Mouse (Mus musculus): Measurements from ENCODE around the gene Hipk1. TPM values are rescaled to one million over a fixed set of nuclear protein-coding genes. Genes with fewer than 3 reads are reported as not detected.

Gene Hipk1
- polyA plus RNA-seq, 1 experiment from 2014 or later, result 18.3 TPM

GRCm38 (mm10) chr3:103726642-103727041 is 64.7 kb downstream of the Hipk1 start:
- Histone ChIP-seq H3K4me1 (0 out of 2 replicates have a peak, but pooled peaks cover 4% of the 10 kb centered on the region), H3K4me3 (no peak overlapping the region), H3K27me3 (no peaks in the 10 kb centered on the region), H3K36me3 (no peaks in the 10 kb centered on the region), H3K27ac (replicated peaks) (no peak overlapping the region), H3K4me2 (replicated peaks) (no peak overlapping the region), H3K9me3 (no peaks in the 10 kb centered on the region), H3K9ac (replicated peaks) (no peak overlapping the region)
- whole genome bisulfite sequencing, result 61% methylated on average over 3 of the region's 3 CpGs
- ATAC-seq (ENCODE audit: low FRiP score, low read depth), result no peak

- H3K4me2 ChIP-seq (replicated peaks), result no peak overlapping the region
- H3K4me3 ChIP-seq, result no peak overlapping the region
- no peak overlapping the region for H3K27ac ChIP-seq (replicated peaks)
- H3K27me3 ChIP-seq, result no peaks in the 10 kb centered on the region
- no peak overlapping the region for H3K9ac ChIP-seq (replicated peaks)
- no peaks in the 10 kb centered on the region for H3K36me3 ChIP-seq
- no peaks in the 10 kb centered on the region for H3K9me3 ChIP-seq
- whole genome bisulfite sequencing, result 69% methylated on average over 3 of the region's 3 CpGs
- ATAC-seq (ENCODE audit: low FRiP score, low read depth), result no peak
- H3K4me1 ChIP-seq, result 0 out of 2 replicates have a peak, but pooled peaks cover 8% of the 10 kb centered on the region
Measured at GRCm38 (mm10) chr3:103724137-103724536, 67.2 kb downstream of the Hipk1 start.

- Histone ChIP-seq H3K36me3 (no peaks in the 10 kb centered on the region), H3K4me1 (peaks cover 19% of the 10 kb centered on the region), H3K4me3 (no peak overlapping the region), H3K9ac (replicated peaks) (no peak overlapping the region), H3K27ac (replicated peaks) (no peak overlapping the region), H3K27me3 (peaks cover 16% of the 10 kb centered on the region), H3K4me2 (replicated peaks) (no peak overlapping the region), H3K9me3 (no peaks in the 10 kb centered on the region)
- WGBS, result 89% methylated on average over 4 of the region's 4 CpGs
- ATAC-seq (ENCODE audit: low FRiP score, low read depth), result no peak
Measured at GRCm38 (mm10) chr3:103718728-103719127, 72.6 kb downstream of the Hipk1 start.

- H3K36me3 ChIP-seq, result no peaks in the 10 kb centered on the region
- 52% methylated on average over 15 of the region's 15 CpGs for WGBS
- H3K27me3 ChIP-seq, result peaks cover 16% of the 10 kb centered on the region
- H3K4me1 ChIP-seq, result peaks cover 19% of the 10 kb centered on the region
- no peak overlapping the region for H3K4me3 ChIP-seq
- H3K9me3 ChIP-seq, result no peaks in the 10 kb centered on the region
- no peak overlapping the region for H3K4me2 ChIP-seq (replicated peaks)
- no peak overlapping the region for H3K9ac ChIP-seq (replicated peaks)
- ATAC-seq (ENCODE audit: low FRiP score, low read depth), result no peak
- 0 out of 2 replicates have a peak overlapping the region, but pooled peaks have one; percentile 35 for H3K27ac ChIP-seq (replicated peaks)
Measured at GRCm38 (mm10) chr3:103716774-103717760, 74.3 kb downstream of the Hipk1 start.

- Histone ChIP-seq H3K4me3 (no peak overlapping the region), H3K36me3 (no peaks in the 10 kb centered on the region), H3K4me2 (replicated peaks) (no peak overlapping the region), H3K9ac (replicated peaks) (no peak overlapping the region), H3K27ac (replicated peaks) (peak overlapping the region; percentile 35; the same call in 1 of the 2 replicates), H3K27me3 (peaks cover 16% of the 10 kb centered on the region), H3K9me3 (no peaks in the 10 kb centered on the region), H3K4me1 (peaks cover 19% of the 10 kb centered on the region)
- ATAC-seq (ENCODE audit: low FRiP score, low read depth), result peak; percentile 70; the same call in 1 of the 2 replicates
- 27% methylated on average over 11 of the region's 11 CpGs for WGBS
Measured at GRCm38 (mm10) chr3:103715762-103716693, 75.3 kb downstream of the Hipk1 start.

GRCm38 (mm10) chr3:103714942-103715341 is 76.4 kb downstream of the Hipk1 start:
- H3K4me1 ChIP-seq, result peaks cover 19% of the 10 kb centered on the region
- no peak overlapping the region for H3K4me3 ChIP-seq
- no peak for ATAC-seq (ENCODE audit: low FRiP score, low read depth)
- no peak overlapping the region for H3K4me2 ChIP-seq (replicated peaks)
- WGBS, result 85% methylated on average over 8 of the region's 8 CpGs
- H3K27ac ChIP-seq (replicated peaks), result no peak overlapping the region
- peaks cover 16% of the 10 kb centered on the region for H3K27me3 ChIP-seq
- no peaks in the 10 kb centered on the region for H3K36me3 ChIP-seq
- H3K9ac ChIP-seq (replicated peaks), result no peak overlapping the region
- no peaks in the 10 kb centered on the region for H3K9me3 ChIP-seq

- no peak overlapping the region for H3K4me3 ChIP-seq
- H3K9ac ChIP-seq (replicated peaks), result no peak overlapping the region
- no peak overlapping the region for H3K4me2 ChIP-seq (replicated peaks)
- peaks cover 17% of the 10 kb centered on the region for H3K4me1 ChIP-seq
- no peak overlapping the region for H3K27ac ChIP-seq (replicated peaks)
- no peaks in the 10 kb centered on the region for H3K36me3 ChIP-seq
- H3K9me3 ChIP-seq, result no peaks in the 10 kb centered on the region
- ATAC-seq (ENCODE audit: low FRiP score, low read depth), result no peak
- WGBS, result 77% methylated on average over 7 of the region's 7 CpGs
- peaks cover 16% of the 10 kb centered on the region for H3K27me3 ChIP-seq
Measured at GRCm38 (mm10) chr3:103714236-103714875, 77.0 kb downstream of the Hipk1 start.

- Histone ChIP-seq H3K4me1 (peaks cover 11% of the 10 kb centered on the region), H3K4me2 (replicated peaks) (no peak overlapping the region), H3K9ac (replicated peaks) (no peak overlapping the region), H3K27me3 (peaks cover 19% of the 10 kb centered on the region), H3K4me3 (no peak overlapping the region), H3K36me3 (no peaks in the 10 kb centered on the region), H3K27ac (replicated peaks) (no peak overlapping the region), H3K9me3 (no peaks in the 10 kb centered on the region)
- 92% methylated on average over 4 of the region's 4 CpGs for WGBS
- ATAC-seq (ENCODE audit: low FRiP score, low read depth), result no peak
Measured at GRCm38 (mm10) chr3:103712196-103712595, 79.2 kb downstream of the Hipk1 start.

GRCm38 (mm10) chr3:103709470-103710040 is 81.8 kb downstream of the Hipk1 start:
- no peaks in the 10 kb centered on the region for H3K9me3 ChIP-seq
- no peak overlapping the region for H3K4me3 ChIP-seq
- H3K4me1 ChIP-seq, result no peaks in the 10 kb centered on the region
- H3K36me3 ChIP-seq, result no peaks in the 10 kb centered on the region
- ATAC-seq (ENCODE audit: low FRiP score, low read depth), result no peak
- H3K27ac ChIP-seq (replicated peaks), result no peak overlapping the region
- H3K4me2 ChIP-seq (replicated peaks), result no peak overlapping the region
- H3K9ac ChIP-seq (replicated peaks), result no peak overlapping the region
- H3K27me3 ChIP-seq, result peaks cover 8% of the 10 kb centered on the region
- WGBS, result 93% methylated on average over 5 of the region's 5 CpGs

- Histone ChIP-seq H3K4me1 (no peaks in the 10 kb centered on the region), H3K4me3 (no peak overlapping the region), H3K27me3 (peaks cover 4% of the 10 kb centered on the region; the same call in 1 of the 2 replicates), H3K36me3 (no peaks in the 10 kb centered on the region), H3K9me3 (no peaks in the 10 kb centered on the region), H3K27ac (replicated peaks) (no peak overlapping the region), H3K9ac (replicated peaks) (no peak overlapping the region), H3K4me2 (replicated peaks) (no peak overlapping the region)
- WGBS, result 90% methylated on average over 12 of the region's 12 CpGs
- ATAC-seq (ENCODE audit: low FRiP score, low read depth), result no peak
Measured at GRCm38 (mm10) chr3:103705426-103705825, 85.9 kb downstream of the Hipk1 start.

- Histone ChIP-seq H3K27ac (replicated peaks) (no peak overlapping the region), H3K4me1 (no peaks in the 10 kb centered on the region), H3K9ac (replicated peaks) (no peak overlapping the region), H3K4me2 (replicated peaks) (no peak overlapping the region), H3K4me3 (no peak overlapping the region), H3K27me3 (peaks cover 4% of the 10 kb centered on the region; the same call in 1 of the 2 replicates), H3K36me3 (no peaks in the 10 kb centered on the region), H3K9me3 (no peaks in the 10 kb centered on the region)
- 89% methylated on average over 6 of the region's 6 CpGs for WGBS
- ATAC-seq (ENCODE audit: low FRiP score, low read depth), result no peak
Measured at GRCm38 (mm10) chr3:103704661-103705060, 86.7 kb downstream of the Hipk1 start.

Measured in midbrain, embryonic 12.5 days (tissue).